Mouse (Mus musculus): ENCODE measurements around the gene Dnah2.

DNA sequence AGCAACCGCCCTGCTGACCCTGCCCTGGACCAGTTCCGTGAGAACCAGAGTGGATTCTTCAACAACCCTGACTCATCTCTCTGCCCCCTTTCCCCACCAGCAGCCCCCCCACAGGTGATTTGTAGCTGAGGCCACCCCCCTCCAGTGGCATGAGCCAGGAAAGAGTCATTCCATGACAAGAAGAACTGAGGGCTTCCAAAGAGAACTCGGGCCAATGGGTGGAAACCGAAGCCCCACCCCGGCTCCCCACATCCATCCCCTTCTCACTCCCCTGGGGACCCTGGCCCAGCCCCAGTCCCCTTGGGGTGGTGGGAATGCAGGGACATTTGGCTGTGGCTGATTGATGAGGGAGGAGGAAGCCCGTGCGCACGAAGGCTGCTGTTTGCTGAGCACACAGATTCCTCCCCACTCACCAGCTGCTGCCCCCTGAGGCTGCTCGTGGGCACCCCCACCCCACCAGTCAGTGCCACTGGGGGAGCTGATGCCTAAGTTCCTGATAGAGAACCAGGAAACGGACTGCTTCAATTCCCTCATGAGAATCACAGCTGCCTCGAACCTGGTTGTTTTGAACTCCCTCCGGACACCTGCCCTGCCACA is at the start of gene Dnah2:
- TF ChIP-seq MYOG (IDR thresholded peaks at IDR 0.05; ENCODE audit: control insufficient read depth, extremely low read depth, insufficient read length) (no peak), CTCF (IDR thresholded peaks at IDR 0.05; ENCODE audit: control insufficient read depth, insufficient read depth, insufficient read length) (no peak), USF1 (IDR thresholded peaks at IDR 0.05; ENCODE audit: low read depth) (no peak), MYOD1 (IDR thresholded peaks at IDR 0.05; ENCODE audit: control insufficient read depth, insufficient read length, low read depth) (no peak), MAX (IDR thresholded peaks at IDR 0.05) (no peak)

All from C2C12 (cell line).